Mouse (Mus musculus) c-Kit-positive CD71-positive TER-119-negative erythroid progenitor cells, embryonic 14.5 days (primary cell): ENCODE measurements around the gene Pex10.
"Not testable (repeated sequence)": the region's sequence is repeated elsewhere in the genome, so short reads cannot be mapped to it uniquely, and the experiment has no call there.

ENCODE experiments used
- DNase-seq: peaks from one replicate; pipeline ENCODE4 v3.0.0-alpha.2; 2013; ENCODE audit warnings: low read depth

Pex10 gene

DNA sequence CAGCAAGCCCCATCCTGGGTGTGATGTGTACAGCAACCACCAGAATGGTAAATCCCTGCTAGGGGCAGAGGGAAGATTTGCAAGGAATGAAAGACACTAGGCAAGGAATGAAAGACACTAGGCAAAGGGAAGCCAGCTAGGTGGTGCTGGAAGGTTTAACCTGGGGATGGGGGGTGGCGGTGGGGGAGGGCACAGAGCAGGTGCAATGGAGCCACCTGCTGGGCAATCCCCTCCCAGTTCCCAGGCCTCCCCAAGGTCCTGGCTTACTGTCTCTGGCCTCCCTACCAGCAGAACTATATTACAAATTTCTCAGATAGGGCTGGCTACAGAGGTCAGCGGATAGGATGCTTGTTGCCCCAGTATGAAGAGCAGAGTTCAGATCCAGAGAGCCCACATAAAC is 2.3 kb upstream of the Pex10 start:
- no peak for DNase-seq

DNA sequence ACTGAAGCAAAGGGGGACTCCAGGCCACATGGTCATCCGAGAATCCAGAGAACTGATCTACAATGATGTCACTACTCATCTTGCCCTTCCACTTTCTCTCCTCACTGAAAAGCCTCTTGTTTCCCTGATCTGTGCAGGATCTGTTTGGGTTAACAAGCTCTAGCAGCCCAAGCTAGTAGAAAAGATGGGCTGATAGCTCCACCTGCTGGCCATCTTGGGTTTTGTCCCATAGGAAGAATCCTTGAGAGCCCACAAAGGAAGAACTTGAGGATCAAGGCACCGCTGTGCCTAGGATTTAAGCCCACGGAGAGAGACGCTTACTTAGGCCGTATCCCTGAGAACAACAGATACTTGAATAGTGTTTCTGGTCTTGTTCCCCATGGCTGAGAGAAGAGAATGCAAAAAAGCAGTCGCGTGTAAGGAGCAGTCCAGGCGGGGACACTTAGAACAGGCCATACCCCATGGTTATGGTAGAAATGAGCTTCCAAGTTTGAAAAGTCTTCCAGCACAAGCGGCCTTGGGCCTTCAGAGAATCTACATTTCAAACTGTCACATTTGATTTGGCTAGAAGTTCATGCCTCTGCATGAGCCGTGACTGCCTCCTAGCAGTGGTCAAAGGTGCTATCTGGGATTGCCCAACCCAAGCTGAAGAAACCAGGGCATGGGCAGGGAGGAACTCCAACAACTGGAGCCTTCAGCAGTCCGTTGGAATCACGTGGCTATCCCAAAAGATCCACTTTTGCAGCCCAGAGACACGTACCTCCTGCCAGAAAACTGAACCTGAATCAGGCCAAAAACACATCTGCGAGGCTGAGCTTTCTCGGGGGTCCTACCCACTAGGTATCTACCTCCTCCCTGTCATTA is 614 bp upstream of the Pex10 start:
- DNase-seq, result peak; percentile 92

DNA sequence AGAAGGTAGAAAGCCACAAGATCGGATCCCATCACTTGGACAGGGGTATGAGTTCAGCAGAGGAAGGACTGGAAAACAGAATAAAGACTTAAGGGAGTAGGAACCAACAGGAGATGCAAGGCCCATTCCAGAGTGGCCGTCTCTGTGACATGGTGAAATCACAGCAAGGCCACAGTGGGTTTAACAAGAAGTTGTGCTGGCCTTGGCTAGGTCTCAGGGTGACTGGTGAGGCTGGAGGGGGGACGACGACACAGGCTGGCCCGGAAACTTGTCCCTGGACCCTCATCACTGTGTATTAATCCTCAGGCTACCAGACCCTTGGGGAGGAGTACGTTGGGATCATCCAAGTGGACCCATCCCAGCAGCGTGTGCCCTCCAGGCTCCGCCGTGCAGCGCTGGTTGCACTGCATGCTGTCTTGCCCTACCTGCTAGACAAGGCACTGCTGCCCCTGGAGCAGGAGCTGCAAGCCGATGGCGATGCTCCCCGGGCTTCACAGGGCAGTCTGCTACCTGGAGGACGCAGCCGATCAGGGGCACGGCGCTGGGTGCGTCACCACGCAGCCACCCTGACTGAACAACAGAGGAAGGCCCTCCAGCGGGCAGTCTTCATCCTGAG is 1.6 kb downstream of the Pex10 start:
- DNase-seq, result no peak

DNA sequence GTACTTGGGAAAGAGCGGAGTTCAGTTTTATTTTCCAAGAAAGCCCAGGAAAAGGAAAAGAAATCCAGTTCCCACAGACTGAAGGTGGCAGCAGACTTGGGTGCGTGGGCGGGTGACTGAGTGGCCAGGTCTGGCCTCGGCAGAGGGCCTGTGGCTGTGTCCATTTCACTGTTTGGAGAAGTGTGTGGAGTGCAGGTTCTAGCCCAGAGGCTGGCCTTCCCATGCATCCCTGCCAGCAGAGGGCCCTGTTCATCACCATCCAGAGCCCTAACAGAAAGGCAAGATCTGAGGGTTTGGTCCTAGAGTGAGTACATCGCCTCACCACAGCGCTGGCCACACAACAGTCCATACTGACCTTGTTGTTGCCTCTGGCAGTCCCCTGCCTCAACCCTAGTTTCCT is 2.4 kb downstream of the Pex10 start:
- DNase-seq, result no peak

DNA sequence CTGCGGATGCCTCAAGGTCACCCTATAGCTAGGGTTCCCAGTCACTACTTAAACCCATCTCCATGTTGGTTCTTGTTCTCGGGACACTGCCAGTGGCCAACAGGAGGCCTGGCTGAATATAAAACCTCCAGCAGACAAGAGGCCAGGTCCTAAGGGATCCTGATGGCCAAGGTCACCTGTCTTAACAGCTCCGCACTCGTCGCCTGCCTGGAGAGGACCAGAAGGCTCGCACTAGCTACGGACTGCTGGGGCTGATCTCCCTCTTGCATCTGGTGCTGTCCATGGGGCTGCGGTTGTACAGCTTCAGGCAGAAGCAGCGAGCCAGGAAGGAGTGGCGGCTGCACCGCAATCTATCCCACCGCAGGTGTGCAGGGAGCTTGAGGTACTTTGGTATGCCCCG is 3.4 kb downstream of the Pex10 start:
- no peak for DNase-seq

DNA sequence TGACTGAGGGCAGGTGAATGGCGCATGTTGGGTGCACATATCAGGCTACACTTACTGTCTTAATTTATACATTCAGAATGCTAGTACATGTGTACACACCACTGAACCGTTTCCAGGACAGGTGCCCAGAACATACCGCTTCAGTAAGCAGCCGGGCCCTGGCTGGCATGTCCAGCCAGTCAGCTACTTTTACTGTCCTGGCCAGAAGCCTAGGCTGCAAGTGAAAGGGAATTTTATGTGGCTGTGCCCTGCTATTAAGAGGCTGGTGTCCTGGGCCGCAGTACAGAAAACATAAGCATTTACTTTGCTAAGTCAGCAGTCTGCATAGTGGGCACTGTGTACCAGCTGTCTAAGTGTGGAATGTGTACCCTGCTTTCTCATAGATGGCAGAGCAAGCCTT is 4.1 kb downstream of the Pex10 start:
- DNase-seq, result no peak

DNA sequence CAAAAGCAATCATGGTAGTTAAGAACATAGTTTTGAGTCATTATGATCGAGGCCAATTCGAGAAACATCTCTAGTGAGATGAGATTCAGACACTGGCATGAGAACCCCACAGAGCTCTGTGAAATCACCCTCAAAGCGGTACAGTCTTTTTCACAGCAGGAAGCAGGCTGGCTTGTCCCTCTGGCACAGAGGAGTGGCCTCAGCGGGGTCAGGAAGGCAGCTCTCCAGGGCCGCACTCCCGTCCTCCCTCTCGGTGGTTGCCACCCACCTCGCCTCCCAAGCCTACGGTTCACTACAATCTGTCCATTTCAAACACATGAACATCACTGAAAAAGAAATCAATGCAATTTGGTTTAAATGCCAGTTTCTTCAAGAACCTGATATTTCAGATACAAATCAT is 7.6 kb downstream of the Pex10 start:
- no peak for DNase-seq

DNA sequence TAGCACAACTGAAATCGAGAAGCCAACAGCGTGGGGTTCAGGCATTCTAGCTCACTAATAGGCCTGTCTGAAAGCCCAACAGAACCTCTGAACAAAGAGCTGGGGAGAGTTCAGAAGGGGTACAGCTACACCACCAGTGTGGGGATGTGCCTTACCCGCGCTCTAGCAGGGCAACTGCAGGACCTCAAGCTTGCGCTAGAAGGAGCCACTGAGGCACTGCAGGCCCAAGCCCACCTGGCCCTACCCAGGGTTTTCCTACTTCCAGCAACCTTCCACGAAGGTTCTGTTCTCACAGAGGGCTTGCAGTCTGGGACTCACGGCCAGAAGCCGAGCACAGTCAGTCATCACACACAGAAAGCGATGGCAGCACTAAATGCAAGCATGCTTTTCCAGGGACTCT is 8.3 kb downstream of the Pex10 start:
- no peak for DNase-seq

DNA sequence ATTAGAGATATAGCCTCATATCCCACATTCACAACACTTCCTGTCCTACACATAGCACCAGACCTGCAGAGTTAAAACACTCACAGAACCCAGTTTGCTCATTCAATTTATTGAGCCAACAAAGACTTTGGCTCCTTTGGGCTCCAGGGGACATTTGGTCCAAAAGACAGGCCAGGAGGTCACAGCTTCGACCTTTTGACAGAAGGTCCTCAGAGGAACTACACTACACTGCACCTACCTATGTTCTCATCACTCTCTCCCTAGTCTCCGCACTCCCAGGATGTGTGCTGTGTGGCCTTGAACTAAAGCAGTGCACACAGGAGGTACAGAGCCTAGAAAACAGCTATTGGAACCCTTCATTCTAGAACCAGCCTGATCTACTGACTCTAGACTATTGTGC is 9.0 kb downstream of the Pex10 start:
- DNase-seq, result no peak

DNA sequence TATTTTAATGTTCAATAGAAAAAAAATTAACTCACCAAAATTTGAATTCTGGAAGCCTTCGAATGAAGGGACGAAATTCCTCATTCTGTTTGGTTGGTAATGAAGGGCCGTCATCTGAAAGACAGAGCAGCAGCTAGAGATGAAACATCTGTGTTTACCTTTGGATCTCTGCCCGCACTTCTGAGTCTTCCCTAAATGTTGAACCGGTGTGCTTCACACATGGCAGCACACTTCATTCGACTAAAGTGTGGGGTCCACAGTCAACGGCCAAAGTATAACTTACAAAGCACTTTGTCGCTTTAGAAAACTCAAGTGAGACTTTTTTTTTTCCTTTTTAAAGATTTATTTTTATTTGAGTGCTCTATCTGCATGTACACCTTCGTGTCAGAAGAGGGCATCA is 9.9 kb downstream of the Pex10 start:
- DNase-seq, result no peak

DNA sequence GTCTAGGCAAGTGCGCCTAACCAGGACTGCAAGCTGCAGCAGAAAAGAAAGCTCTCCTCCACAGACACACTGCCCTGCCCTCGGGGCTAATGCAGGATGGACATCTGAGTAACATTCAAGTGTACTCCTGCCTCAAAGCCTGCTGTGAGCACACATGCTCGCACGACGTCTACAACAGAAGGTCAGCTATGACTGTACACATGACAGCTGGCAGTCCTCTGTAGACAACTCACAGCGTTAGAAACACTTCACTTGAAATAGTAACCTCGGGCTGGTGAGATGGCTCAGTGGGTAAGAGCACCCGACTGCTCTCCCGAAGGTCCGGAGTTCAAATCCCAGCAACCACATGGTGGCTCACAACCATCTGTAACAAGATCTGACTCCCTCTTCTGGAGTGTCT is 12.0 kb downstream of the Pex10 start:
- DNase-seq, result not testable (repeated sequence)

DNA sequence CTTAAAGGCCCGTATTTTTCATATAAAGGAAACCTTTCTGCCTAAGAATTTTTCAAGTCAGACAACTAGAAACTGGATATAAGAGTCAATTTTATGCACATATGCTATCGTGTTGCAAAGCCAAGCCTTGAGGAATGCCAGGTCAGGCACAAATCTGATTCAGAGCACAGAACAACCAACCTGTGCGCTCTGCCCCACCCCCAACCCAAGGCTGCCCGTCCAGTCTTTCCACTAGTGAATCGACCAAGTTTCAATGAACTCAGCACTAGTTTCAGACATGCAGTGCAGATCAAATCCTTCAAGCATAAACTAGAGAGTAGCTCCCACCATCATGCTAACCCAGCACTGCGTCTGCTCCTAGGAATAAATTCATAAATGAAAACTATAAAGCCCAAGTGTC is 12.8 kb downstream of the Pex10 start:
- DNase-seq, result no peak

DNA sequence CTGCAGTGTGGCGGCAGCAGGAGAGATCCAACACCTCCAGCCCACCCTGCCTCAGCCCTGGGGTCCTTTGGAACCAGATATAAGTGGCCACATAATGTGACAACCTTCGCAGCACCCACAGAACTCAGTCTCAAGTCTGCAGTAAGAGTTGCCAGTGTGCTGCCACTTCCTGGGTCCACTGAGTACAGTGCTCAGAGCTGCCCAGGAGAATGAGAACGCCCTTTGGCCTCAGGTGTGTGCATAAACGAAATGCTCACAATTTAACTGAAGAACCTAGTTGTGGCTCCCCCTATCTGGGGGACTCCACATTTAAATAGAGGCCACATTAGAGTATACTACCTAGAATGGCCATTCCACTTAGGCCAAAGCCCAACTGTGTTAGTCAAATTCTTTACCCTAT is 16.7 kb downstream of the Pex10 start:
- DNase-seq, result no peak

DNA sequence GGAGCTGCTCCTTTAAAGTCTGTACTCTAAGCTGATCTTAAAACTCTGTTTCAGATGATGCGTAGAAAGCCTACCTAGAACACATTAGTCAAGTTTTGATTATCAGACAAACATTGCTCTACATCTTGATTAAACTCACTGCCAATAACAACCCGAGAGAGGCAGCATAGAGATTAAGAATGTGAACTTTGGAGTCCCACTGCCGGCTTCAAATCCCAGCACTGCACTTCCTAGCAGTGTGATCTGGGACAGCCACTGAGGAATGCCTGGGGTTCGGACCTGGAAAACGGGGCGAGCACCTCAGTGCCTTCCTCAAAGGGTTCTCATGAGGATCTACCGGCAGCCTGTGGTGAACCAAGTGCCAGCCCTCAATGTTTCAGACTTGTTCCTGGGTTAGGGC is 17.5 kb downstream of the Pex10 start:
- no peak for DNase-seq

DNA sequence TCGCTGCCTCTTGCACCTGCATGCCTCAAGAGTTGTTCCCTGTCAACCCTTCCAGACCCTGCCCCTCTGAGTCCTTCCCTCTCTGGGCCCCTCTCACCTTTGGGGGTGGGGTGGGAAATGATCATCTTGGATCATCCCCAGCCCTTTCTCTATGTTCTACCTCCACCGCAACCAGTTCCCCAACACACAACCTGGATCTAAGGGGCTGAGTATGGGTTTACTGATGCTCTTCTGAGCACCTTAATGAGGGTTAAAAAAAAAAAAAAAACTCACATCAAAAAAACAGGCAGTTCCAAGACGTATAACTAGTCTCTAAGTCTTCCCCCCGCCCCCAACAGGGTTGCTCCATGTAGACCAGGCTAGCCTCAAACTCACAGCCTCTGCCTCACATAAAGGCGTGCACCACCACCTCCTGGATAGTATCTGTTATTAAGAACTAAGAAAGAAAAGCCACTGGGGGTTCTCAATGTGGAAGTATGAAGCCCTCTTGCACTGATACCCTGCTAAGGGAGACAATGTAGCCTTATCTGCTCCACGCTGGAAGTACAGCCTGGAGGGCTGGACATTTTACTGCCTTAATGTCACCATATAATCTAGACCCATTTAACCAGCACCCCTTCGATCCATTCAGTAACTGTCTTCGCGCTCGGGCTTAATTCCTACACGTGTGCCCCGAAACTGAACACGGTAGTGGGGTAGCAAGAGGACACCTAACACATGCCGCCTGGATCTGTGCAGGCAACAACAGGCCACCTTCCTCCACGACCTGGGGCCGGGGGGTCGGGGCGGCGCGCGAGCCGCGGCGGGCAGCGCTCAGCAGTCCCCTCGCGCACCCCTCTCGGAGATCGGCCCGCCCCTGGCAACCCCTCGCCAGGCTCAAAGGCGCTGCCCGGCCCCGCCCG is 18.6 kb downstream of the Pex10 start:
- peak; percentile 29 for DNase-seq

DNA sequence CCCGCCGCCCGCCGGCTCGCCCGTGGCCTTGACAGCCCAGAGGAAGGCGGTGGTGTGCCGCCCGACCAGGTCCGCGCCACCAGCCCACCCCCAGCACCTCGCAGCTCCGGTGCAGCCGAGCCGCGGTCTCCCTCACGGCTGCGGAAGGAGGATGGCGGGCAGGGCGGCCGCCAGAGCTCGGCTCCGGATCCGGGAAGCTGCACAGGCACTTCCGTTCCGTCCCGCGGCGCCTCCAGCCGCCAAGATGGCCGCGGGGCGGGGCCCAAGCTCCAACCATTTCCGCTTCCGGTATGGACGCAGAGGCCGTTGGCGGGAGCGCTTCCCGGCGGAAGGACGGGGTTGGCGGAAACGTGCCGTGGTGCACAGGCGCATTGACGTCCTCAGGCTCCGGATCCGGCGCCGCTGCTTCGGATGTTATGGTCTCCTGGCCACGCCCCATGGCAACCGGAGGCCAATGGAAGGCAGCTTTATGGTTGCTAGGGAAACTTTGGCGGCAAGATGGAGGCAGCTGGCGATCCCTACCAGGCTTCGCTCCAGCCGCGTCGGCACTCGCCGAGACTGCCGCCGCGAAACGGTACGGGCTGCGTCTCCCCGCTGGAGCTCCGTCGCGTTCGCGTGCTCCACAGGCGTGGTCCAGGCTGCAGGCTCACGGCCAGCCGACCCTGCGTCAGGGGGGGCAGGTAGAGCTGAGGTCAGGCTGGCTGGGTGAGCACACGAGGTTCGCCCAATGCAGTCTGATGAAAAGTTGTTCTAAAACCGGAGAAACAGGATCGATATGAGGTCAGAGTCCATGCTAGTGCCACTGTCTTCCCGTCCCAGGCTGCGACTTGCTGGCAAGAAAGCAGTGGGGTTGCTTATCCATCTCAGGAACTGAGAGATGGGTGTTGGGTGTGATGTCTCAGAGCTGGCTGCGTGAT is 19.6 kb downstream of the Pex10 start, which contains the start of the genes Rer1 and Morn1:
Rer1 (minus strand) TSS at position 275 of the 917 bp plus-strand sequence.
Morn1 (plus strand) TSS at position 470 of the 917 bp plus-strand sequence.
- DNase-seq, result peak; percentile 99

DNA sequence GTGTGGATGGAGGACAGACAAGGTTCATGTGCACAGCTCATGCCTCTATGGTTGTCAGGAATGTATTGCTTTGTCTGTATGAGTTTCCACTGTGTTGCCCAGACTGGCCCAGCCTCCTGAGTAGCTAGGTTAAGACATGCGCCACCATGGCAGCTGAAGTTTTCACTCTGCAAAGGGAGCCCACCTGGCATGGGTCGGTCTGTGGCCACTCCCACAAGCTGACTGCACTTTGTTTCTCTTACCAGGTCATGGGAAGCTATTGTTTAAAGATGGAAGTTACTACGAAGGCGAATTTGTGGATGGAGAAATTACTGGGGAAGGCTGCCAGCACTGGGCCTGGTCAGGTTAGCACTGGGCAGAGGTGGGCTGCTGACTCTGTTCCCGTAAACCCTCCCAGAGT is 22.4 kb downstream of the Pex10 start:
- no peak for DNase-seq

DNA sequence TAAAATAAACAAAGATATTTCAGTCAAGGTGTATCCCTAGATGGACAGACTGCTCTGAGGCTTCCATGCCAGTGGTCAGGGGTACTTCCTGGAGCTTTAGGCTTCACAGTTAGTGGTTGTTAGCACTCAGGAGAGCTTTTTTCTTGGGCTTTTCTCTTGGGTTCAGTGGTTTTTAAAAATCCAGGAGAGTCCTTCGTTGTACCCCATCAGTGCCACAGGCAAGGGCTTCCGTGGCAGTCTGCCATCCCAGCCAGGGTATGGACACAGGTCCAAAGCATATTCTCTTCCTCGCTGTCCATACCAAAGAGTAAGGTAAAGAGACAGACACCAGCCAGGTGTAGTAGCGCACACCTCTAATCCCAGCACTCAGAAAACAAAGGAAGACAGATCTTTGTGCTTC is 23.3 kb downstream of the Pex10 start:
- no peak for DNase-seq

DNA sequence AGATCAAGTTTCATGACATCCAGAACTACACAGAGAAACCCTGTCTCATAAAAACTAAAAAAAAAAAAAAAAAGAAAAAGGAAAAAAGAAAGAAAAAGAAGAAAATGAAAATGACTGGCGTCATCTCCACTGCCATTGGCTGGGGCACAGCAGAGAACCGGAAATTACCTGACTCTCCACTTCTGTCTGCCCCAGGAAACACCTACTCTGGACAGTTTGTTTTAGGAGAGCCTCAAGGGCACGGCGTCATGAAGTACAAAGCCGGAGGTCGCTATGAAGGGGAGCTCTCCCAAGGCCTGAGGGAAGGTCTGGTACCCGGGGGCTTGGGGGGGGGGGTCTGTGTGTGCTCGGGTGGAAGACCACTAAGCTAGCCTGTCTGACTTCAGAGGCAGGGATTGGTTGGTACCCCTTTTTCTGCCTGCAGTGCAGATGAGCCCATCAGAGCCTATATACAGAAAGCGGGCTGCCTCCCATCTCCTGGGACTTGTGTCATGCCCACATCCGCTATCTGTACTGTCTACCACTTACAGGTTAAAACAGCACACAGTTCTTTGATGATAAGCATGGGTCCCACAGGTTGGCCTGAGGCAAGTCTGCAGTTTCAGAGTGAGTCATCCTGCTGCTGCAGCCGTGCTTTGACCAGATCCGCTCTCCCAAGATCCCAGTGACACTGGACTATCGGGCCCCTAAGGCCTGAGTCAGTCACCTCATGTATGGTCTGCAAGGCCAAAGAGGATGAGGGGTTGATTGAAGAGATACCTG is 24.1 kb downstream of the Pex10 start:
- no peak for DNase-seq

DNA sequence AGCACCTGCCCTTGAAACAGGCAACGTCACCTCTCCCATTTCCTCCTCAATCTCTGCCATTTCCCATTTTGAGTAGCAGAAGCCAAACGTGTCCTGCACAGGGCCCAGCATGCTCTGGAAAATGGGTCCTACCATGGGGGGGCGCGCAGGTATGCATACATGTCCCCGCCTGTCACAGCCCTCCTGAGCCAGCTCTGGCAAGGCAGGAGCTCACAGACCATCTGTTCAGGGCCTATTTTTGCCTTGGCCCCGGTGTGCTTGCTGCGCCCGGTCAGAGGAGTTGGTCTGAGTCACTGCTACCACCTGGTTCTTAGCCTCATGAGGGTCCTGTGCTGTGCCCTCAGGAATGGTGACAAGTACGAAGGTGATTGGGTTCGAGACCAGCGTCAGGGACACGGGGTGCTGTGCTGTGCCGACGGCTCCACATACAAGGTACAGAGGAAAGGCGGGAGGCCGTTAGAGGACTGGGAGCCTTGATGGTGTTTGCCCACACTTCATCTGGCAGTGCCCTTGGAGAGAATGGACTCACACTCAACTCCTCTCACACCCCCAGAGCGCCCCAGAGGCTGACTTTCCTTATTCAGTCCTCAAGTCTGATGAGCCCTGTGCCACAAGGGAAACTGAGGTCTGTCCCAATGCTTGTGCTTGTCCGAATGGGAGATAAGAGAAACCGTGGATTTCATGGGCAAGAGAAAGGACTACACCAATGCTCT is 26.1 kb downstream of the Pex10 start:
- DNase-seq, result no peak
